Mouse (Mus musculus): Measurements from ENCODE around the gene Vmn1r11.

The Vmn1r11 gene

GRCm38 (mm10) chr6:57133155-57133554, at the start of gene Vmn1r11:
Gene Vmn1r11, plus strand, starts transcription at chr6:57133455.
- DNase-seq, result no peak

- DNase-seq, result no peak
Measured at GRCm38 (mm10) chr6:57106358-57106757, 26.9 kb upstream of the Vmn1r11 start.

- no peak for DNase-seq
Measured at GRCm38 (mm10) chr6:57109154-57109553, 24.1 kb upstream of the Vmn1r11 start, which contains the start of gene Vmn1r10. Gene Vmn1r10, plus strand, starts transcription at chr6:57109454.

GRCm38 (mm10) chr6:57156619-57157018, 23.4 kb downstream of the Vmn1r11 start, which contains the start of gene Vmn1r12:
Gene Vmn1r12, plus strand, starts transcription at chr6:57156919.
- no peak for DNase-seq

All from kidney, postnatal 10 days (tissue).